Mouse (Mus musculus) liver, adult 2 months (tissue): ENCODE measurements around the gene Dnal1. TPM values are rescaled to one million over a fixed set of nuclear protein-coding genes. Genes with fewer than 3 reads are reported as not detected.

ENCODE experiments used
- DNase-seq: peaks from one replicate; pipeline ENCODE4 v3.0.0-alpha.2; 2011; ENCODE audit warnings: low read depth, low spot score; ENCODE audit errors: extremely low read depth
- H3K27ac ChIP-seq: fragments of 200-500 bp; replicated peaks from 2 replicates; pipeline ENCODE4 v1.5.1; 2012; ENCODE audit warnings: low read depth, mild to moderate bottlenecking, control low read depth, inconsistent platforms, low read length; ENCODE audit not compliant: insufficient read depth
- H3K27me3 ChIP-seq: fragments of 200-500 bp; 2 replicates; pipeline ENCODE4 v1.6.1; 2012; ENCODE audit warnings: mild to moderate bottlenecking, moderate library complexity, low read length, inconsistent platforms; ENCODE audit not compliant: control insufficient read depth, insufficient read depth
- H3K36me3 ChIP-seq: fragments of 200-500 bp; 2 replicates; pipeline ENCODE4 v1.6.1; 2012; ENCODE audit warnings: low read length, inconsistent platforms; ENCODE audit not compliant: control insufficient read depth, insufficient read depth
- H3K4me1 ChIP-seq: fragments of 200-500 bp; 2 replicates; pipeline ENCODE4 v1.6.1; 2011; ENCODE audit warnings: low read length; ENCODE audit not compliant: control insufficient read depth, insufficient read depth
- H3K4me3 ChIP-seq: fragments of 200-500 bp; 2 replicates; pipeline ENCODE4 v1.5.1; 2011; ENCODE audit warnings: low read depth, mild to moderate bottlenecking, control low read depth, low read length, moderate library complexity; ENCODE audit not compliant: insufficient read depth
- H3K79me2 ChIP-seq: fragments of 200-500 bp; 2 replicates; pipeline ENCODE4 v1.6.1; 2012; ENCODE audit warnings: inconsistent platforms, mild to moderate bottlenecking, low read length, moderate library complexity; ENCODE audit not compliant: control insufficient read depth, insufficient read depth
- H3K9ac ChIP-seq: fragments of 200-500 bp; 2 replicates; pipeline ENCODE4 v1.6.1; 2012; ENCODE audit warnings: low read depth, mild to moderate bottlenecking, control low read depth, inconsistent platforms, low read length
- CTCF ChIP-seq: fragments of 200-500 bp; IDR thresholded peaks from 2 replicates; pipeline ENCODE4 v1.5.1; 2011; ENCODE audit warnings: low read depth, low read length, control low read depth
- POLR2A ChIP-seq: fragments of 200-500 bp; IDR thresholded peaks from 2 replicates; pipeline ENCODE4 v1.6.1; 2011; ENCODE audit warnings: low read length, control low read depth; ENCODE audit not compliant: insufficient read depth; ENCODE audit errors: extremely low read depth
- WGBS: fragments of 180-500 bp; shearing (Covaris S2); methylation state at CpG from one replicate; pipeline ENCODE4 v1.1.7; 2018; 5-methylcytosine and 5-hydroxymethylcytosine counted together
- polyA plus RNA-seq: library from polyadenylated mRNA; depleted of rRNA; stranded (reverse); fragments of >200 nt; gene quantifications from 2 replicates; pipeline ENCODE4 v1.2.3, GENCODE M21; 2012
- total RNA-seq: library from RNA; depleted of rRNA; stranded (reverse); fragments of >200 nt; gene quantifications from 2 replicates; pipeline ENCODE4 v1.2.3, GENCODE M21; 2014

The Dnal1 gene
- total and polyA plus RNA-seq, 2 experiments, result 0.38 to 0.46 TPM

DNA sequence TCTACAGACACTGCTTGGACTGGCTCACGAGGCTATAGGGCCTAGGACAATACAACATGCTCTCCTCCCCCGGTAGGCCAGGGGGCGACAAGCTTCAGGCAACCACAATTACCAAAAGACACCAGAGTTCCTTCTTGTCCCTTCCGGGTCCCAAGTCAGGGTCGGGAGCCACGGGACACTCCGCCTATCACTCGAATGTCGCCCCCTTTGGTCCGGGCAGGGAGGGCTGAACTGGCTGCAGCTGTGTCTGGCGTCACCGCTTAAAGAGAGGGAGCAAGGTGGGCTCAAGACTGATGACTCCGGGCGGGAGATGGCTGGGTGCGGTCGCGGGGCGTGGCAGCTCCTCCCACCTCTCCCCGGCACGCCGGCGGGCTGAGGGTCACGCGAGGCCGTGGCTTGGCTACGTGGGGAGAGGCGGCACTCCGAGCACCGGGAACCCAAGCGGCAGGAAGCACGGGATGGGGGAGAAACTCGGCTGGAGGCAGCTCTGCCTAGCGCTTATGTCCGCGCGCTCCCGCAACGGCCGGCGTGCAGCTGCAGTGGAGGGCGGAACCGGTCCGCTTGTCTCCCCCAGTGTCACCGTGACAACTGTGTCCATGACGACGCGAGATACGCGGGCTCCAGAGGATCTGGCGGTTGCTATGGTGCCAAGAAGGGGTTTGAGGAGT is 33.9 kb downstream of the Dnal1 start, which contains the start of gene Pnma1:
Pnma1 (minus strand) TSS at position 536 of the 668 bp plus-strand sequence.
- Histone ChIP-seq H3K9ac (peak within 1 kb of the TSS; percentile 6; the same call in 1 of the 2 replicates), H3K4me1 (no peaks in the 10 kb centered on the region), H3K27ac (no peak within 1 kb of the TSS)

DNA sequence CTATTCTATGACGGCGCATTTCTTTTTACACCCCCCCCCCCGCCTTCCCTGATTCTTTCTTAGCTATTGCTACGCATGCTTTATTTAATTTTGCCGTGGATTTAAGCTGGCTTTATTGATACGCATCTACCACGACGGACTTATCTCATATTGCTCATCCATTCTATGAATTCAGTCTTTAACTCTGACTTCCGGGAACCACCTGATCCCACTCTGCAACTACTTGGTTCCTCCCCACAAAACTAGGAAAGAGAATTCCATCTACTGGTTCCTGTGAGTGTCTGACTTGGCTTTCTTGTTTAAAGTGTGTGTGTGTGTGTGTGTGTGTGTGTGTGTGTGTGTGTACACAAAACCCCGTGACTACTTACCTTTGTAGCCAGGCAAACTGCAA is 34.5 kb downstream of the Dnal1 start:
- Histone ChIP-seq H3K27ac (no peak overlapping the region), H3K4me1 (no peaks in the 10 kb centered on the region), H3K9ac (no peak overlapping the region), H3K4me3 (no peak overlapping the region), H3K36me3 (peaks cover 10% of the 10 kb centered on the region), H3K27me3 (no peaks in the 10 kb centered on the region), H3K79me2 (no peaks in the 10 kb centered on the region)
- DNase-seq, result no peak
- TF ChIP-seq POLR2A, result no peak
- no peak for TF ChIP-seq CTCF
- WGBS, result 66% methylated on average over 10 of the region's 10 CpGs

More for the DNA sequence above, 33.9 kb downstream of the Dnal1 start, which contains the start of gene Pnma1:
- peaks cover 10% of the 10 kb centered on the region for H3K36me3 ChIP-seq
- TF ChIP-seq POLR2A (no peak), CTCF (peak; percentile 46; the same call in 1 of the 2 replicates)
- no peak for DNase-seq
- 58% methylated on average over 50 of the region's 50 CpGs for WGBS
- no peaks in the 10 kb centered on the region for H3K27me3 ChIP-seq
- no peaks in the 10 kb centered on the region for H3K79me2 ChIP-seq
- H3K4me3 ChIP-seq, result peak within 1 kb of the TSS; percentile 59

DNA sequence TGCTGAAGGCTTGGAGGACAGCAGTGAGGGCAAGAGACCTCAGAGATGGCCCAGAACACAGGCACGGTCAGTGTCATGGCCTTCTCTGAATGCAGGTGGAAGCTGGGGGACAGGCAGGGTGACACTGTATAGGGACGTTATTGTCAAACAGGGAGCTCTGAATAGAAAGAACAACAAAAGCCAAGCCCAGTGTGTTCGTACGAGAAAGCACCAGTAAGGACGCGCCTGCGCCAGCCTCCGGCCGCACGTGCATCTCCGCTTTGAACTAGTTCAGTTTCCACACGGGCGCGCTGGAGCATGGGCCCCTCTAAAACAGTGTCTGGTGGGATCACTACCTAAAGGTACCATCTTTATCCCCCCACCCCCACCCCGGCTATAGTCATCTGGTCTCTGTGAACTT is 35.8 kb downstream of the Dnal1 start:
- Histone ChIP-seq H3K36me3 (peaks cover 10% of the 10 kb centered on the region), H3K27me3 (no peaks in the 10 kb centered on the region), H3K4me3 (no peak overlapping the region), H3K9ac (no peak overlapping the region), H3K4me1 (peaks cover 2% of the 10 kb centered on the region; the same call in 1 of the 2 replicates), H3K27ac (no peak overlapping the region), H3K79me2 (no peaks in the 10 kb centered on the region)
- TF ChIP-seq POLR2A (no peak), CTCF (no peak)
- 98% methylated on average over 15 of the region's 15 CpGs for WGBS
- no peak for DNase-seq

DNA sequence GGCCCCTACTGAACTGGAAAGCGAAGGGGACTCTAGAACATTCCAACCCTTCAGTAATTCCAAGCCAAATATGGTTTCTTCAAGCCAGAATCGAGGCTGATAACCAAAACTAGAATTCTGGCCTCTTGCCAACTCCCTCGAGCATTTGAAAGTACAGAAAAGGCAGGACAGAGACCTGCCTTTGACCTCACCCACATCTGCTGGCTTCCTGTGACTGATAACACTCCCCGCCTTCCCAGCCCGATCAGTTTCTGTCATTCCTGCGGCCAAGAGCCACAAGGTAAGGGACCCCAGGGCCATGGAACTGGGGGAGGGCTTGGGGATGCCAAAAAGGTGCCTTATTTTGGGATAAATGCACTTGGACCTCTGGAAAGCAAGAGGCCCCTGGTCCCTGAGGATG is 36.8 kb downstream of the Dnal1 start:
- DNase-seq, result peak; percentile 24
- H3K4me1 ChIP-seq, result peaks cover 6% of the 10 kb centered on the region
- peaks cover 10% of the 10 kb centered on the region for H3K36me3 ChIP-seq
- H3K27me3 ChIP-seq, result no peaks in the 10 kb centered on the region
- H3K79me2 ChIP-seq, result no peaks in the 10 kb centered on the region
- TF ChIP-seq POLR2A, result no peak
- TF ChIP-seq CTCF, result no peak
- H3K9ac ChIP-seq, result no peak overlapping the region
- 33% methylated on average over 6 of the region's 6 CpGs for WGBS
- no peak overlapping the region for H3K27ac ChIP-seq
- H3K4me3 ChIP-seq, result no peak overlapping the region

DNA sequence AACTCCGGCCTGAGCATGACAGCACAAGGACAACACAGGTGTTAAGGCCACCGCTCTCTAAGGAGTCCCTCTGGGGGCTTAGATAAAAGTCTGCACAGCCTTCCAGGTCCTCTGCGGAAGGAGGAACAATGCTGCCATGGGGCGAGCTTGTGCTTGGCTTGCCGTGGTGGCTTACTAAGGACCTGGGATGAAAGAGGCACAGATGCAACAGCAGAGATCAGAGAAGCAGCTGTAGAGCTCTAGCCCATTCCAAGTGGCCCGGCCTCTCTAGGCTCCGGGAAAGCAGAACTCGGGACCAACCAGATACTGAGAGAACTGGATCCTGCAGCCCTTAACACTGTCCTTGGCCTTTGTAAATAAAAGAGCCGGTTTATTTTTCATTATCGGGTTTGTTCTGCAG is 37.7 kb downstream of the Dnal1 start:
- peaks cover 11% of the 10 kb centered on the region for H3K36me3 ChIP-seq
- H3K27ac ChIP-seq, result no peak overlapping the region
- peak; percentile 37 for DNase-seq
- H3K9ac ChIP-seq, result no peak overlapping the region
- H3K27me3 ChIP-seq, result no peaks in the 10 kb centered on the region
- no peak overlapping the region for H3K4me3 ChIP-seq
- WGBS, result 57% methylated on average over 10 of the region's 10 CpGs
- peaks cover 8% of the 10 kb centered on the region for H3K4me1 ChIP-seq
- no peaks in the 10 kb centered on the region for H3K79me2 ChIP-seq
- TF ChIP-seq CTCF (no peak), POLR2A (no peak)
